Comparison of ENCODE assay signal across 9 mouse cellular contexts in genomic region chr2:134017109-134017508, GRCm38 (mm10).
A peak's percentile ranks its signal among the peaks of the same experiment; 100 is the strongest.
DNase-seq lines count a peak whose midpoint lies in the region; ATAC-seq lines count a peak whose summit lies in the region.
"Had no signal": no experiment of that assay in that cellular context is flagged by ENCODE, and none has a peak within 500 bp of the region (broad histone marks: within the 10 kb centered on the region; RNA-seq: fewer than 3 reads in every experiment).

No protein-coding gene starts in this region.

- no peak overlapping the region for H3K9ac ChIP-seq in forebrain, embryonic 15.5 days (replicated peaks)
- H3K9ac ChIP-seq: limb, embryonic 15.5 days had no signal

- no peaks in the 10 kb centered on the region for H3K27me3 ChIP-seq in forebrain, embryonic 15.5 days
- H3K27me3 ChIP-seq: limb, embryonic 15.5 days had no signal

- H3K4me3 ChIP-seq in forebrain, embryonic 15.5 days: no peak overlapping the region
- H3K4me3 ChIP-seq: limb, embryonic 15.5 days had no signal

- no peaks in the 10 kb centered on the region for H3K36me3 ChIP-seq in forebrain, embryonic 15.5 days
- H3K36me3 ChIP-seq: limb, embryonic 15.5 days had no signal

- no peaks in the 10 kb centered on the region for H3K4me1 ChIP-seq in forebrain, embryonic 15.5 days
- H3K4me1 ChIP-seq: limb, embryonic 15.5 days had no signal

- intact Hi-C loops in gastrocnemius, postnatal 36 days (cut with DNase I): no loop called here

- H3K4me2 ChIP-seq in forebrain, embryonic 15.5 days (replicated peaks): no peak overlapping the region
- H3K4me2 ChIP-seq: limb, embryonic 15.5 days had no signal

- DNase-seq in gastrocnemius, postnatal 10 days: peak; percentile 9
- DNase-seq in gastrocnemius, postnatal 36 days: no peak
- DNase-seq in right cerebral cortex, adult 18-20 months: peak; percentile 8
- no peak for DNase-seq in right cerebral cortex, postnatal 36 days (ENCODE audit: low spot score in 2 of 2)
- peak; percentile 20 to 44 for DNase-seq in layer of hippocampus, postnatal 14 days (ENCODE audit: low spot score in 2 of 2)
- DNase-seq in right cerebral cortex, postnatal 4 days: peak; percentile 22
- no peak for DNase-seq in urinary bladder, postnatal 10 days (ENCODE audit: low spot score)

- no peak overlapping the region for H3K27ac ChIP-seq in forebrain, embryonic 15.5 days (replicated peaks)
- H3K27ac ChIP-seq: limb, embryonic 15.5 days had no signal

- peak; percentile 68 for ATAC-seq in forebrain, embryonic 15.5 days (replicated peaks)

- no peaks in the 10 kb centered on the region for H3K9me3 ChIP-seq in forebrain, embryonic 15.5 days
- H3K9me3 ChIP-seq: limb, embryonic 15.5 days had no signal

Comparison
In these comparisons a context has a peak if more than half of its experiments do, and no peak if none do; other contexts are left out.
1. DNase-seq: peak in gastrocnemius, postnatal 10 days (single experiment), right cerebral cortex, adult 18-20 months (single experiment), layer of hippocampus, postnatal 14 days (2 of 2) and right cerebral cortex, postnatal 4 days (single experiment); none in gastrocnemius, postnatal 36 days (0 of 2), right cerebral cortex, postnatal 36 days (0 of 2) and urinary bladder, postnatal 10 days (single experiment).